Mouse (Mus musculus) liver (tissue): ENCODE measurements around the gene Vmn1r170.
"Not testable (repeated sequence)": the region's sequence is repeated elsewhere in the genome, so short reads cannot be mapped to it uniquely, and the experiment has no call there.

Source experiments
- DNase-seq: peaks from one replicate; pipeline ENCODE4 v3.0.0-alpha.2; 2020; ENCODE audit warnings: mixed read lengths

Vmn1r170 gene

GRCm38 (mm10) chr7:23605875-23606274 is at the start of gene Vmn1r170:
Gene Vmn1r170, plus strand, starts transcription at chr7:23606175.
- not testable (repeated sequence) for DNase-seq

GRCm38 (mm10) chr7:23575226-23575625 is 30.7 kb upstream of the Vmn1r170 start, which contains the start of gene Vmn1r169:
Gene Vmn1r169, plus strand, starts transcription at chr7:23575526.
- DNase-seq = not testable (repeated sequence)

DNA sequence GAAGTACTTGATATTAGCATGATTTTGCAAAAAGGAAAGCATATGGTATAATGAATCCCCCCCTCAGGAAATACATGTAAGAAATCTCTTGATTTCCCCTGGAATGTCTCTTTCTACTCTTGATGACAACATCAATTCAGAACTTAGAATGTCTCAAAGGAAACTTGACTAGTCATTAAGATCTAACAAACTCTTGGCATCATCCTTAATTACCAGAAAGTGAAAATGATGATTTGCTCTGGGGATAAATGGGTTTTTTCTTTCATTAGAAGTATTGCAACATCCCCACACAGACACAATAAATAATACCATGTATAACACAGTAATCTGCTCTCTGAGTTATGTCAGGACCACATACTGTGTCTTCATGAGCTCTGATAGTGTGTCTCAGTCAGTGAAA is 24.4 kb downstream of the Vmn1r170 start, which contains the start of gene Vmn1r171:
Vmn1r171 (plus strand) TSS at position 301 of the 400 bp plus-strand sequence.
- DNase-seq = no peak
